Mouse (Mus musculus) midbrain, embryonic 10.5 days (tissue): ENCODE results near the gene Mctp2. TPM values are rescaled to one million over a fixed set of nuclear protein-coding genes. Genes with fewer than 3 reads are reported as not detected.

ENCODE experiments used
- DNase-seq: peaks from one replicate; pipeline ENCODE4 v3.0.0-alpha.2; 2017; ENCODE audit warnings: low spot score
- H3K27ac ChIP-seq: fragments of 300-500 bp; sonication (generic); replicated peaks from 2 replicates; pipeline ENCODE4 v1.5.1; 2016; ENCODE audit warnings: mild to moderate bottlenecking
- H3K27me3 ChIP-seq: fragments of 300-500 bp; sonication (generic); 2 replicates; pipeline ENCODE4 v1.6.1; 2016; ENCODE audit warnings: low read depth, mild to moderate bottlenecking; ENCODE audit not compliant: poor library complexity, severe bottlenecking
- H3K36me3 ChIP-seq: fragments of 300-500 bp; sonication (generic); 2 replicates; pipeline ENCODE4 v1.6.1; 2016; ENCODE audit warnings: mild to moderate bottlenecking, moderate library complexity
- H3K4me1 ChIP-seq: fragments of 300-500 bp; sonication (generic); 2 replicates; pipeline ENCODE4 v1.6.1; 2016
- H3K4me3 ChIP-seq: fragments of 300-500 bp; sonication (generic); 2 replicates; pipeline ENCODE4 v1.5.1; 2016; ENCODE audit warnings: mild to moderate bottlenecking, moderate library complexity
- H3K9me3 ChIP-seq: fragments of 300-500 bp; sonication (generic); replicated peaks from 2 replicates; pipeline ENCODE4 v1.6.1; 2016; ENCODE audit warnings: mild to moderate bottlenecking
- WGBS: fragments of 180-500 bp; shearing (Covaris S2); methylation state at CpG from one replicate; pipeline ENCODE4 v1.1.7; 2016; 5-methylcytosine and 5-hydroxymethylcytosine counted together
- polyA plus RNA-seq: library from polyadenylated mRNA; unstranded; fragments of >200 nt; fragmentation: Nextera tagmentation; extraction: Ambion mirVana; gene quantifications from 2 replicates; pipeline ENCODE4 v1.2.1, GENCODE M21; 2016

Gene Mctp2
- polyA plus RNA-seq, 1 experiment from 2014 or later, result 0.10 TPM

- H3K4me1 ChIP-seq, result peaks cover 19% of the 10 kb centered on the region
- peaks cover 6% of the 10 kb centered on the region for H3K27me3 ChIP-seq
- no peaks in the 10 kb centered on the region for H3K9me3 ChIP-seq
- no peak overlapping the region for H3K27ac ChIP-seq
- H3K4me3 ChIP-seq, result no peak overlapping the region
- no peak for DNase-seq
- H3K36me3 ChIP-seq, result no peaks in the 10 kb centered on the region
Measured at GRCm38 (mm10) chr7:72146849-72147248, 159.6 kb downstream of the Mctp2 start.

- Histone ChIP-seq H3K4me3 (no peak overlapping the region), H3K4me1 (peaks cover 14% of the 10 kb centered on the region), H3K27me3 (peaks cover 6% of the 10 kb centered on the region), H3K27ac (no peak overlapping the region), H3K9me3 (no peaks in the 10 kb centered on the region), H3K36me3 (no peaks in the 10 kb centered on the region)
- no peak for DNase-seq
- 83% methylated on average over 17 of the region's 17 CpGs for WGBS
Measured at GRCm38 (mm10) chr7:72145726-72146520, 160.5 kb downstream of the Mctp2 start.

- Histone ChIP-seq H3K4me1 (no peaks in the 10 kb centered on the region), H3K27me3 (no peaks in the 10 kb centered on the region), H3K36me3 (no peaks in the 10 kb centered on the region), H3K27ac (no peak overlapping the region), H3K4me3 (no peak overlapping the region), H3K9me3 (no peaks in the 10 kb centered on the region)
- 90% methylated on average over 4 of the region's 4 CpGs for WGBS
- no peak for DNase-seq
Measured at GRCm38 (mm10) chr7:72138701-72139100, 167.7 kb downstream of the Mctp2 start.

GRCm38 (mm10) chr7:72120986-72121385 lies 185.4 kb downstream of the Mctp2 start:
- DNase-seq, result no peak
- no peaks in the 10 kb centered on the region for H3K4me1 ChIP-seq
- no peaks in the 10 kb centered on the region for H3K27me3 ChIP-seq
- no peaks in the 10 kb centered on the region for H3K9me3 ChIP-seq
- WGBS, result 76% methylated on average over 7 of the region's 7 CpGs
- no peaks in the 10 kb centered on the region for H3K36me3 ChIP-seq
- H3K4me3 ChIP-seq, result no peak overlapping the region
- no peak overlapping the region for H3K27ac ChIP-seq

- Histone ChIP-seq H3K27ac (no peak overlapping the region), H3K9me3 (no peaks in the 10 kb centered on the region), H3K36me3 (no peaks in the 10 kb centered on the region), H3K4me1 (no peaks in the 10 kb centered on the region), H3K27me3 (no peaks in the 10 kb centered on the region), H3K4me3 (no peak overlapping the region)
- DNase-seq, result no peak
- WGBS, result 89% methylated on average over 3 of the region's 3 CpGs
Measured at GRCm38 (mm10) chr7:72119713-72120112, 186.7 kb downstream of the Mctp2 start.

- H3K27me3 ChIP-seq, result no peaks in the 10 kb centered on the region
- no peak overlapping the region for H3K4me3 ChIP-seq
- no peaks in the 10 kb centered on the region for H3K36me3 ChIP-seq
- no peaks in the 10 kb centered on the region for H3K9me3 ChIP-seq
- WGBS, result 87% methylated on average over 4 of the region's 4 CpGs
- H3K27ac ChIP-seq, result no peak overlapping the region
- no peaks in the 10 kb centered on the region for H3K4me1 ChIP-seq
- no peak for DNase-seq
Measured at GRCm38 (mm10) chr7:72117376-72118077, 188.9 kb downstream of the Mctp2 start.

- H3K27ac ChIP-seq, result no peak overlapping the region
- peaks cover 4% of the 10 kb centered on the region; the same call in 1 of the 2 replicates for H3K4me1 ChIP-seq
- H3K36me3 ChIP-seq, result no peaks in the 10 kb centered on the region
- no peaks in the 10 kb centered on the region for H3K27me3 ChIP-seq
- H3K9me3 ChIP-seq, result no peaks in the 10 kb centered on the region
- no peak for DNase-seq
- H3K4me3 ChIP-seq, result no peak overlapping the region
- WGBS, result 96% methylated on average over 2 of the region's 2 CpGs
Measured at GRCm38 (mm10) chr7:72115073-72115472, 191.3 kb downstream of the Mctp2 start.

- WGBS, result 63% methylated on average over 6 of the region's 6 CpGs
- H3K4me3 ChIP-seq, result no peak overlapping the region
- no peak for DNase-seq
Measured at GRCm38 (mm10) chr7:72110578-72110977, 195.8 kb downstream of the Mctp2 start.

GRCm38 (mm10) chr7:72108639-72109399 lies 197.6 kb downstream of the Mctp2 start:
- 86% methylated on average over 3 of the region's 3 CpGs for WGBS
- DNase-seq, result no peak
- peaks cover 11% of the 10 kb centered on the region for H3K4me1 ChIP-seq
- no peaks in the 10 kb centered on the region for H3K9me3 ChIP-seq
- no peaks in the 10 kb centered on the region for H3K27me3 ChIP-seq
- no peaks in the 10 kb centered on the region for H3K36me3 ChIP-seq
- H3K4me3 ChIP-seq, result no peak overlapping the region
- no peak overlapping the region for H3K27ac ChIP-seq

More at GRCm38 (mm10) chr7:72110578-72110977, 195.8 kb downstream of the Mctp2 start:
- no peaks in the 10 kb centered on the region for H3K27me3 ChIP-seq
- H3K27ac ChIP-seq, result no peak overlapping the region
- no peaks in the 10 kb centered on the region for H3K36me3 ChIP-seq
- peaks cover 4% of the 10 kb centered on the region; the same call in 1 of the 2 replicates for H3K4me1 ChIP-seq
- no peaks in the 10 kb centered on the region for H3K9me3 ChIP-seq

- 47% methylated on average over 6 of the region's 6 CpGs for WGBS
- DNase-seq, result peak; percentile 31
- no peaks in the 10 kb centered on the region for H3K9me3 ChIP-seq
- H3K4me1 ChIP-seq, result peaks cover 7% of the 10 kb centered on the region; the same call in 1 of the 2 replicates
- no peaks in the 10 kb centered on the region for H3K36me3 ChIP-seq
- no peak overlapping the region for H3K27ac ChIP-seq
- H3K27me3 ChIP-seq, result no peaks in the 10 kb centered on the region
- no peak overlapping the region for H3K4me3 ChIP-seq
Measured at GRCm38 (mm10) chr7:72104170-72104569, 202.2 kb downstream of the Mctp2 start.

- H3K27ac ChIP-seq, result no peak overlapping the region
- H3K36me3 ChIP-seq, result no peaks in the 10 kb centered on the region
- H3K4me1 ChIP-seq, result peaks cover 7% of the 10 kb centered on the region; the same call in 1 of the 2 replicates
- 86% methylated on average over 3 of the region's 3 CpGs for WGBS
- no peak for DNase-seq
- no peak overlapping the region for H3K4me3 ChIP-seq
- H3K9me3 ChIP-seq, result no peaks in the 10 kb centered on the region
- H3K27me3 ChIP-seq, result no peaks in the 10 kb centered on the region
Measured at GRCm38 (mm10) chr7:72103654-72104053, 202.8 kb downstream of the Mctp2 start.

- Histone ChIP-seq H3K36me3 (no peaks in the 10 kb centered on the region), H3K27ac (no peak overlapping the region), H3K4me3 (no peak overlapping the region), H3K9me3 (no peaks in the 10 kb centered on the region), H3K4me1 (peaks cover 15% of the 10 kb centered on the region), H3K27me3 (no peaks in the 10 kb centered on the region)
- DNase-seq, result no peak
- 81% methylated on average over 5 of the region's 5 CpGs for WGBS
Measured at GRCm38 (mm10) chr7:72100683-72101082, 205.7 kb downstream of the Mctp2 start.
